Mouse (Mus musculus) lung, adult 18-20 months (tissue): ENCODE measurements at regions not wholly inside any gene's neighbourhood (a gene's known extent, or its start where the extent isn't known, plus 50 kb on each side); places are given as distances from the start of the nearest gene placed in this dataset.

Experiments
- DNase-seq, 2 experiments: peaks; one replicate each; pipeline ENCODE4 v3.0.0; 2022; ENCODE audit warnings: mixed read lengths in 2 of 2

DNA sequence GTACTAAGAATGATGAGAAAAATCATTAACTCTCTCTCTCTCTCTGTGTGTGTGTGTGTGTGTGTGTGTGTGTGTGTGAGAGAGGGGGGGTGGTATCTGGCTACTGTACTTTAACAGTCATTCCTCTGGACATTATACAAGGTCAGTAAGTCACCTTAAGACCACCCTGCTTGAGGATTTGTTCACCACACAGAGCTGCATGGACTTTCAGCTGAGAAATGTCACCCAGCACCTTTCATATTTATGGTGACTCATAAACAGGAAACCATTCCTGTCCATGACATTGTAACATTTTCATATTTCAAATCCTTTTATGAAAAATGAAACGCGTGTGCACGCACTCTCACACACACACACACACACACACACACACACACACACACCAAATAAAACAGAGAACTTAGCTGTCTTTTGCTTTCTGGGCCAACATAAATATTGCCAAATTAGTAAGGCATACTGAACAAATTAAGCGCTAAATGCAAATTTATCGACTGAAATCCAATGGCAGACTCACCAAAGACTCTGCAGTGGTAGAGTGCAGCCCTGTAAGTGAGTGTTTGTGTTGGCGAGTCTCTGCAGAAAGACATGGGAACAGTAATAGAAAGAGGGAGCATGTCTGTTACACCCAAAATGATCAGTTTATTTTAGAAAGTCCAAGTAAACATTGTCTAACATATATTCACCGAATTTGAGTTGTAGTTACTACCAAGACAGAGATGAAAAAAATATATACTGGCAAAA, 277.7 kb downstream of the Osr1 start:
- DNase-seq: peak in 1 of 2 experiments; percentile 19

DNA sequence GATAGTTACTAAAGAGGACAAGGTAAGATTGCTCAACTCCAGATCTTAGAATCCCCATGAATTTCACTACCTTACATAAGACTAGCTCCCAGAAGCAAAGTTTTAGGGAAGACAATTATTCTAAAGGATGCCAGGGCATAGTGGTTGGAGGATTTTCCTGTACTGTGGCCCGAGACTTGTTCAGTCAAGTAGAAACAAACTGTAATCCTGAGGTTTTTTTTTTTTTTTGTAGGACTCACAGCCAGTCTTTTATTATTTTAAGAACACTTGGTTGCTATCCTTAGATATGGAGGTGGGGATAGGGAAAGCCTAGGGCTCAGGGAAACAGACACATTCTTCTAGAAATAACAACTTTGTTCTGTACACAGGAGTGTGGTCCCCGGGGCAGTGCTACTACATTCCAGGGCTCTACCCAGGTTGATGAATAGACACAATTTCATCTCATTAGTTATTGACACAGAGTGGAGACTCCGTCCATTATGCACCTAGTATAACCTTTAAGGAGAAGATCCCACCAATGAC, 285.6 kb downstream of the Osr1 start:
- DNase-seq: no peak

DNA sequence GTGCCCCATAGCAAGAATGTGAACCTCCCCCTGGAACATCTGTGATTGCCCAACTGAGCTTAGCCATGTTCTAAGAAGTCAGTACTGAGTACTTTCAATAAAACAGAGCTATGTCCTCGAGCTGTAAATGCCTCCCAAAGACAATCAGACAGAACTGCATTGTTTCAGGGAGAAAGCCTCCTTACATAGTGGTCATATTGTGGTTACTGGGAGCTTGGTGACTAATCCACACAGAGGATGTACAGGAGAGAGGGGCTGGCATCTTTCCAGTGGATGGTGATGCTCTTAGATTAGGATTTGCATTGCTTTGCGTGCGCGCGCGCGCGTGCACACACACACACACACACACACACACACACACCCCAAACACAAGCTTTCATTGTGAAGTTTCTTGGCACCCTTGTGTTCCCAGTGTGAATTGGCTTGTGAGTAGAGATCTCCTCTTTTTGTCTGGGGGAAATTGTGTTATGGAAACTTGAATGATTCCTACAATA, 286.3 kb downstream of the Osr1 start:
- no peak for DNase-seq

DNA sequence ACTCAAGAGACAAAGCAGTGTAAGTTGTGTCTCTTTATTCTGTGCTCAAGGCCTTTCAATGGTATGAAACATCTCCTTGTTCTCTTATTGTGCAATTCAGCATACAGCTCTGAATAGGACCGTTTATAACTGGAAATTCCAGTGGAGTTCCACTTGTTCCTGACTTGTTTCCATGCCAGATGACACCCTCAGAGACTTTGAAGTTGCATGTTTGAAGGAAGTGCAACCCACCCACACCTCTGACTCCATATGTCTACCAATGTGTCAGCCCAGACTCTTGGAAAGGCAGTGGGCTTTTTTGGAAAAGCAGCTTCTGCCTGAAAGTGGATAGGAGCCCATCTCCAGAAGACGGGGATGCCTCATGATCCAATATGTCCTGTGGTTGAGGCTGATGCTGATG, 288.1 kb downstream of the Osr1 start:
- DNase-seq: no peak

DNA sequence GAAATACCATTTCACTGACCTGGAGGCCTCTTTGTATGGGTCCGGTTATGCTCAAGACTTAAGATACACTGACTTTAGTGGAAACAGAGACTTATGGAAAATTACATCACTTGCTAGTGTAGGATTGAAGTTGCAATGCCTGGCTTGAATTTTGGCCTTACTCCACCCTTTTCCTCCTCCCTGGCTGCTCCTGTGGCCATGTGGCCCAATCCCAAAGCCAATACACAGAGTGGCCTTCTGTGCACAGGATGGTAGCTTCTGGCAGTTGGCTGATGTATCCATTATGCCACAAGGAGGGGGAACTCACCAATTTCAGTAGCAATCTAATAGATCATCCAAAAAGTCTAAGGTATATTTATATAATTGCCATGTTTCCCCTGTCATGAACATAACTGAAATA, 292.4 kb downstream of the Osr1 start:
- DNase-seq: no peak

DNA sequence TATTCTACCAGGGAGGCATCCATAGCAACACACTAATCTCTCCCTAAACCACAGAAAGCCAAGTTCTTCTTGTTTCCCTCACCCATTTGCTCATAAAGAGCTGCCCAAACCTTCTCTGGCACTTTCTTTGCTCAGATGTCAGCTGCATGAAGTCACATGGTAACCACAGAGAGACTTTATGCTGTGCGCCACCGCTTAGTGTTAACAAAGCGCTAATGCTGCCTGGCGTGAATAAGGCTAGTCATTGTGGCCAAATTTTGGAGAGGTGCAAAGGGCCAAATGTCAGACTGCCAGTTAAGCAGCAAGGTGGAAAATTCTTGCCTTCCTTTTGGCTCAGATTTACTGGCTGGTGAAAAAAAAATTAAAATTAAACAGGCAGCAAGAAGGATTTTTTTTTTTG, 302.3 kb downstream of the Osr1 start:
- no peak for DNase-seq

DNA sequence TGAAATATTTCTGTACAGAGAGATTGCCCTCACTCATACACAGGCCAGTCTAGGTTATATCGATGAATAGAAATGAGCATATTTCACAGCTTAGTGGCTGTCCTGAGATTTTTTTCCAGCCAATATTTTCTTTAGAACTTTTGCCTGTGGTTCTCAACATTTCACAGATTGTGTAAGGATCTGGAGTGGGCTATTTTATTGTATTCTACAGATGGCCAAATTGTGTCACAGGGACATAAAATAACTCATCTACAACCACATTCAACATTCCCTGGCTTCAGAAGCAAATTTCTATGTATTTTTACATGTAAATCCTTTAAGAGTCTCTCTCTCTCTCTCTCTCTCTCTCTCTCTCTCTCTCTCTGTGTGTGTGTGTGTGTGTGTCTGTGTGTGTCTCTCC, 303.3 kb downstream of the Osr1 start:
- no peak for DNase-seq

DNA sequence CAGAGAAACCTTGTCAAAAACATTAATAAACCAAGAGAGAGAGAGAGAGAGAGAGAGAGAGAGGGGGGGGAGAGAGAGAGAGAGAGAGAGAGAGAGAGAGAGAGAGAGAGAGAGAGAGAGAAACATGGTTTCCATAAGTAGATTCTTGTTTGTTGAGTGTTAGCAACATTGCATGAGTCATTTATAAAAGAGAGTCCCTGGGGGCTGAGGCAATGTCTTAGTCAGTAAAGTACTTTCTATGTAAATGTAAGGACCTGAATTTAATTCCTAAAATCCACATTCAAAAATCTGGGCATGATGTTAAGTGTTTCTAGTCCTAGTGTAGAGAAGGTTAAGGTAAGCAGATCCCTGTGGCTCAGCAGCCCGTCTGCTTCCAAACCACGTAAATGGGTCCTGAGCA, 304.9 kb downstream of the Osr1 start:
- DNase-seq: no peak

DNA sequence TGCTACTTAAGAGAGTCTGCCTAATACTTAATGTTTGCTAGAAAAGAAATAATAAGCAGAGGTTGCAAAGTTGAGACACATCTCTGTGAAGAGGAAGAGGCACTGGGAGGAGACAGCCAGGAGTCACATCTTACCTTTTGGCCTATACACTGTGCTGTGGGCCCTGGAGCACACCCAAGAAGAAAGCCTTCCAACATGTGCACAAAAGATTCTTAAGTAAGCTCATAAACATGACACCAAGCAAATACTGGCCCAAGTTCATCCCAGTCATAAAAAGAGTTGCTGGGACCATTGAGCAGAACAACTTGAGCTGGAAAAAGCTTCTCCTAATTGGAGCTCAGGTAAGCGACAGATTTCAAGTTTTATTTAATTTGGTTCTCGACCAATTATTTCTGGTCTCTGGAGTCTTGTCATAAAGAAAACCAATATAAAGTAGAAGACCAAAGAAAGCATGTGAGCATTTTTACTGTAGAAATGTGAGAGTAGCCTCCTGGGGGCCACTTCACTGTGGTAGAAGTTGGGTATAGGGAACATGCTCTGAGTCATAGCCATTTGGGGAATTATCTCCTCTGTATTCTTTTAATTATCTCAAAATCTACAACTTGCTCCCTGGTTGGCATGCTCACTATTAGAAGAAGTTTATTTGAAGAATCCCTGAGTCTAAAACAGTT, 312.2 kb downstream of the Osr1 start:
- DNase-seq: no peak

DNA sequence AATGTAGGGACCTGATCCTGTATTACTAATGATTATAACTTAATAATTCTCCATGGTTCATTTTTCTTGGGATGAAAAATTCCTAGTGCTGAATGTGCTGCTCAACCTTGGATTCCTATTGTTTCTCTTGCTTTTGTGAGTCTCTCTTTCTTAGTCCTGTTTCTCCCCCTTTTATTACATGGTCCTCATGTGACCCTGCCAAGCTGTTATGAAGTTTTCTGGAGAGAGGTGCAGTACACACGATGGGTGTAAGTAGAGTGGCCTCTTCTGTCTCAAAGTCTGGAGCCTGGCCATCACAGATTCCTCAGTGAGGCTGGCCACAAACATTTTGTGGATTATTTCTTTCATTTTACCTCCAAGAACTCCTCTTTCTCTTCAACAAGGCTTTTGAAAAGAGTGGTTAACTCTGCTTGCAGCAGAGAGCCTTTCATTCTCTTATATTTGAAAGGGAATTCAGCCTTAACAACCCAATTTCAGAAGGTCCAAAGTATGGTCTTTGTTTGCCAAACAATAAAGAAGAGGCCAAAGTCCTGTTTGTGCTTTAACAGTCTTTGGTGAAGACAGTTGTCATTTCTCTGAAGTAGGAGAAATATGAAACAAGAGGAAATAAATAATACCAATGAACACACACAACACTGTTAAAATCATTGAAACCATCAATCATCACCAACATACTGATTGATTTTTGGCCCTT, 313.3 kb downstream of the Osr1 start:
- DNase-seq: no peak

DNA sequence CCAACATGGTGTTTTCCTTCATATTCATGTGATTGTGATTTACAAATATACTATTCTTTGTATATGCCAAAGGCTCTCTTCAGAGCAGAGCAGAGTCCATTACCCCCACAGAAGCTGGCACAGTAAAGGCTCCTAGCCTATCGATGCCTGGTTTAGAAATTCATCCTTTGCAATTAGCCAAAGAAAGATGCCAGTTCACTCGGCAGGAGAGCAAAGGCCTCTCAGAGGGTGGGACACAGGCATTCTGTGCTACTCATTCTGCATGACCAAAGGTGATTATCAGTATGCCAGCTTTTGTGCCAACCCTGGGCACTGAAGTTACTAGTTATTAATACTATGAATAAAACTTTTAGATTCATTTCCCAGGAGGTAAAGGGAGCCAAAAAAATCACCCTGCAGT, 324.6 kb downstream of the Osr1 start:
- no peak for DNase-seq

DNA sequence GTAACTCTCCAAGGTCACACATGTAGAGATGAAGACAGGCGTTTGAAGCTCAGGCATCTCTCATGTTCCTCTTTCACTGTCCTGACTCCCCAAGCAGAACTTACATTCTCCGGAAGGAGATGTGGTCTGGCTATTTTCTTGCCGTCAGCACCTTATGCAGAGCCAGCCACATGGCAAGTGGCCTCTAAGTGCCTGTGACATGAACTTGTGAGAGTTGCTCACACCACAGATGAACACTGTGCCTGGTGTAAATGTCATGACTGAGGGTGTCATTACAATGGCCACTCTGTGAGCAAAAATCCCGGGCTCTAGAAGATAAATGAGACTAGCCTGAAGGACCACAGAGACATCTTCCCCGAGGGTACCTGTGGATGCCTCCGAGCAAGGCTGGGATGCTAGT, 328.1 kb downstream of the Osr1 start:
- no peak for DNase-seq

DNA sequence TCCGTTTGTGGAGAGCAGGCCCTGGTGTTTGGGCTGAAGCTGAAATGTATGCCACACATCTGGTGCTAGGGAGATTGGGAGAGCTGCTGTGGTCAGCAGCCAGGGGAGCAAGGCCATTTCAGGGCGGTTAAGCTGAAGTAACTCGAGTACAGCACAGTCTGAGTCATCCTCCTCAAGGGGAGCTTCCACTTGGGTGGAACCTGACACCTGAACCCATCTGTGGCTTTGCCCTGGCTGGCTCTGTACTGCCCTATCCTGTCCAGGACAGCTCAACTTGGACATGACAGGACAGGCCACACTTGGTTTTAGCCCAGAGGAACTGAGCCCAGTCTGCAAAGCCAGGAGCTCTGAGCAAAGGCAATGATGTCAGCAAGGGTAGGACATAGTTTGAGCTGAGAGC, 328.5 kb downstream of the Osr1 start:
- peak in 1 of 2 experiments; percentile 8 for DNase-seq

DNA sequence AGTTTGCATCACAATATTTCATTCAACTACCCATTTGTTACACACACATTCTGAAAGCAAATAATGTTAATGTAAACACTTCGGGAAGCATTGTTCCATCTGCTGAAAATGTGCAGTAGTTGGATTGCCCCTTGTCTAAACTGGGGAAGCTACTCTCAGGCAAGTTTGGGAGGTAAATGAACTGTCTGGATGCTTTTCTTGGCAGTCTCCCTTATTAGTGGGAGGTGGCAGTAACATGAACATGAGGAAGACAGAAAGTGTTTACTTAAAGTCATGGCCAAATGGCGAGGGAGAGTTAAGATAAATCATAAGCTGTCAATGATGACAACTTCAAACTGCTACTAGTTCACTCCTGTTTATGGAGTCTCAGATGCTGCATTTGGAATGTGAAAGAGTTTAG, 332.0 kb downstream of the Osr1 start:
- DNase-seq: no peak

DNA sequence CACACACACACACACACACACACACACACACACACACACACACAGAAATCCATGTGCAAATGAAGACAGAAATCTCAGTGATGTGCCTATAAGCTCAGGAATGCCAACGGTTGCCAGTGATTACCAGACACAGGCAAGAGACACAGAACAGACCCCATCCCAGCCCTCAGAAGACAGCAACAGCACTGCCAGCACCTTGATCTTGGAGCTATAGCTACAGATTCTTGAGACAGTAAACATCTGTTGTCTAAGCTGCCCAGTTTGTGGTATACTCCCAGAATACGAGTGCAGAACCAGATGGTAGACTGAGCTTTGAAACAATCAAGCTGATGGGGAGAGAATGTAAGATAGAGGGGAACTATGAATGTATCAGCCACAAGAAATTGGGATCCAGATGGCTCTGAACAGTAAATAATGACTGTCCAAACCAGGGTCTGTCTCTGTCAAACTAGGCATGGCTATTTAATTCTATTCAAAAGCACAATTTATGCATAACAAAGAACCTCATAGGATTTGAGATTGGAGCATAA, 333.9 kb downstream of the Osr1 start:
- DNase-seq: no peak

DNA sequence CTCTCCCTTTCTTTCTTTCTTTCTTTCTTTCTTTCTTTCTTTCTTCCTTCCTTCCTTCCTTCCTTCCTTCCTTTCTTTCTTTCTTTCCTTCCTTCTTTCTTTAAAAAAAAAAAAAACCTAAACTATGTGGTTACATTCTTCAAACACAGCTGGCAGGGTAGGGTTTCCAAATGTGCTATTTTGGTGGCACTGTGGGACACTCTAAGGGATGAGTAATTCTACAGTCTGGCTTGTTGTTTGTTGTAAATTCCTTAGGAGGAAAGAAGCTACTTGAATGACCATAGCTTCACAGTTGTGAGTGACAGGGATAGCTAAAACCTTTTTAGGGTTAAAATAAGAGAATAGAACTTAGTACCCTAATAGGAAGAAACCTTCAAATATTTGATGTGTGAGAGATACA, 342.4 kb downstream of the Osr1 start:
- DNase-seq: no peak

DNA sequence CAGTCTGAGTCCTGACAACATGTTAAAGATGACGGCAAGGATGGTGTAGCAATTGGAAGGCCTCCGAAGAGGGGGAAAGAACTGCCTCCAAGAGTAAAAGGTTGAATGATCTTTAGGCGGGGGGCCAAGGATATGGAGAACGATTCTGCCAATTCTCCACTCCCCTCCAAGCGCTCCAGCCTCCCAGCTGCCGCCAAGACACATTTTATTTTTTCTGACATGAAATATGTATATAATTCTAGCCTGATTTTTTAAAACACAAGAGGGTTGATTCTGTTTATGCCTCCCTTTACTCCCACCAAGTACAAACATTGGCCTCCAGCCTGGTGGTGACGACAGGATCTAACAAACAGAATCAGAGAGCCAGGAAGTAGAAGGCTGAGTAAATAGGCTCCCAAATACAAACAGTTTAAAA, 345.8 kb downstream of the Osr1 start:
- DNase-seq: peak; percentile 58 to 63

DNA sequence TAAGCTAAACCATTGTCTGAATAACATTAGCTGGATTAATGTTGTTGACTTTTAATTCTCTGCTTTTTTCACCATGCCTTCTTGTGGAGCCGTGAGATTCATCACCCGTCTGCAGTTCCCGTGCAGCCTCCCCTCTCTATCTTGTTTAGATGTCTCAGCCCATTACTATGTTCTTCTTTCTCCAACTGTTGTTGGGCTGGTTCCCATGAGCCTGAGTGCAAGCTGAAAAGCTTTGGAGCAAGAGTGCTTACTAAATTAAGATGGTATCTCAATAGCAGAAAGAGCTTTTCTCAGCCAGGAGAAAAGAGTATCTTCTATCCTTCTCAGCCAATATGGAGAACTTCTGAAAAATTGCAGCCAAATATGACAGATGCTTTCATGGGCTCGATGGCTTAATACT, 348.1 kb downstream of the Osr1 start:
- peak in 1 of 2 experiments; percentile 7 for DNase-seq

DNA sequence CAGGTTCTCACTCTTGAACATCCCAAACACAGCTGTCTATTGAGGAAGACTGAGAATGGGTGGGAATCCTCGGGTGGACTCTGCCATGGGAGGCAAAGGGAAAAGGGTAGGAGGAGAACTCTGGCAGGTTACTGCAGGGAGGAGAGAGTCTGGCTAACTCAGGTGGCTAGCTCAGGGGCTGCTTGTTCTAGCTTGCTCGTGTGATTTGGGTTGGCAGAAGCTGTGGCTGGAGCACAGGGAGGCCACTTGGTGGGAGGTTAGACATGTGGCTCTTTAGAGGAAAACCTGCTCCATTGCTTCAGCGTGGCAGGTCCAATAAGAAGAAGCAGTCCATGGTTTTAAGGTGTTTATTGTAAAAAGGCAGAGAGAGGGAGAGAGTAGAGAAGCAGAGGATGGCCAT, 349.1 kb downstream of the Osr1 start:
- no peak for DNase-seq

DNA sequence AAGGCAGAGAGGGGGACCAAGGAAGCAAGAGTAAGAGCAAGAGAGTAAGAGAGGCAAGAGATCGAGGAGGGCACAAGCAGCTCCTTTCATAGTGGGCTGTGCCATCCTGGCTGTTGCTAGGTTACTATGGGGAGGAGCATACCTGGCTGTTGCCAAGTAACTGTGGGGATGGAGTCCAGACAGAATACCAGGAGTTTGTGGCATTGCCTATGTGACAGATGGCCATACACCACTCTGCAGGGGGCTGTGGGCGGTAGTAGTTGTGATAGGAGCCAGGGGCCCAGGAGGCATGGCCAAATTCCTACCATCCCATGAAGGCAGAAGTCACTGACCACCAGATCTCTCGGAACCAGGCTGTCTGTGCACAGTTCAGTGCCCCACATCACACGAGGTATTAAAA, 349.5 kb downstream of the Osr1 start:
- no peak for DNase-seq

DNA sequence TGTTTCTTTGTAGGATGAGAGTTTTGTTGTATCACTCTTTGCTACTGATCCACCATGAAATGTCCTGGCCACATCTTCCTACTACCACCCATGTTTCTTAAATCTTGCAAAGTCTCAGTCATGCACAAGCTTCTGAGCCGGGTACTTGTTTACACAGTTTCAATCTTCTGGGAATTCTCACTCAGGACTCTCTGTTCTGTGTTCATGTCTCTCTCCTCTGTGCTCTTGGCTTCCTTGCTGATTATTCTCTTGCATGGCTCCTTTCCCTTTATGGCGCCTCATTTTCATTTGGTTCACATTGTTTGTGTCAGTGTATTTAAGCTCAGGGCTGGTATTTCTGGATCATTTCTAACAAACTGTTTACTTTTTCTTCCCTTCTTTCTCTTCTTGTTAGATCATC, 350.5 kb downstream of the Osr1 start:
- DNase-seq: no peak

DNA sequence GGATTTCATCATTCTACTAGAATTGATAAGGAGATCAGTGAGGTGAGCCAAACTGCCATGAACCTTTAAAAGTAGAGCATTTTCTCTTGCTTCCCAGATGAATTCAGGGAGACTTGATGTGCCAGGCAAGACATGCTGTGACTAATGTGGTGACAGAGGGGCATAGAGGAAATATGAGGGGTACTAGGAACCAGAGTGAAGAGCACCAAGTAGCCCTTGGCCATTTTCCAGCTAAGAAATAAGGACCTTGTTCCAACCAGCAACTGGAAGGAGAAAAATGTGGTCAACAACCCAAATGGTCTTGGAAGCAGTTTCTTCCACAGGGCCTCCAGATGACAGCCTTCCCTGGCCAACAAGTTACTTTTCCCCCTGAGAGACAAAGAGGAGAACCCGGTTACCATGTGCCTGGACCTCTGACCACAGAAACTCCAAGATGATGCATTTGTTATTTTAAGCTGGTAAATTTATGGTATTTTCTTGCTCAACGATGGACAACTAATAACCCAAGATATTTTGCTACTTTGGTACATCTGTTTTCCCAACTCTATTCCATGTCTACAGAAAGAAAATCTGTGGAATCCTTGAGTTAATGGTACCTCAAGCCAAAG, 351.8 kb downstream of the Osr1 start:
- peak in 1 of 2 experiments; percentile 10 for DNase-seq

DNA sequence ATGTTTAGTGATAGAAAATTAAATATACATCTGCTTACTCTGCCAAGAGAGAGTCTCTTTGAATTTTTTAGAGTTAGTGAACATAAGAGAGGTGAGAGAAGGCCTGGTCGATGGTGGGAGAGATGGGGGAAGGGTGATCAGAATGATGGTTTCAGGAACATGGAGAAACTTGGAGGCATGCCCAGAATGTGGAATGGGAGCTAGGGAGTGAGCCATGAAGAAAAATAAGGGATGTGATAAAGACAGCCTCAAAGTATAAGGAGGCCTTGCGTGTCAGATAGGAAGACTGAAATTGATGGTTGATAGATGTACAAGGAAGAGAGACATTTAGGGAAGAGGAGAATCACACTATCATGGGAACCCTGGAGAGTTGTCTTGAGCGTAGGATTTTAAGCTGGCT, 354.6 kb downstream of the Osr1 start:
- no peak for DNase-seq
